Mouse (Mus musculus) gastrocnemius, adult 8-10 months (tissue): ENCODE data around the gene Pcbp4. TPM values are rescaled to one million over a fixed set of nuclear protein-coding genes. Genes with fewer than 3 reads are reported as not detected.
"Not testable (repeated sequence)": the region's sequence is repeated elsewhere in the genome, so short reads cannot be mapped to it uniquely, and the experiment has no call there.

Experiments used
- DNase-seq, 2 experiments: peaks; one replicate each; pipeline ENCODE4 v3.0.0; 2022; ENCODE audit warnings: low spot score in 2 of 2
- total RNA-seq, 4 experiments: library from RNA; stranded (reverse); gene quantifications; 2 replicates each; pipeline ENCODE4 v1.2.4; 2022

Pcbp4 gene
- total RNA-seq, 4 experiments from 2014 or later: 49.9 to 70.6 (median 61.3) TPM

DNA sequence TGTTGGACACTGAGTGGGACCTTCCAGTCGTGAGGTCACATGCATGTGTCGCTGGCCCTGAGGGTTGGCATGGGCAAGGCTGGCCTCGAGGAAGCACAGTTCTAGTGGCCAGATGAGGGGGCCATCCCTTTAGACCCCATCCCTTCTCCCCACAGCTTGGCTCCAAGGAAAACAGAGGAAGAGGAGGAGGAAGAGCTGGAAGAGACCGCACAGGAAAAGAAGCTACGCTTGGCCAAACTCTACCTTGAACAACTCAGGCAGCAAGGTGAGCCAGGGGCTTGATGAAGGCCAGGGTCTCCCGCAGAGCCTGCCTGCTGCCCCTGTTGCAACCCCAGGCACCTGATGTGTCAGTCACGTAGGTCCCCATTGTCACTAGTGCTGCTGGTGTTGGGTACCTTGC lies 27.4 kb downstream of the Pcbp4 start:
- peak in 1 of 2 experiments; percentile 2 for DNase-seq

DNA sequence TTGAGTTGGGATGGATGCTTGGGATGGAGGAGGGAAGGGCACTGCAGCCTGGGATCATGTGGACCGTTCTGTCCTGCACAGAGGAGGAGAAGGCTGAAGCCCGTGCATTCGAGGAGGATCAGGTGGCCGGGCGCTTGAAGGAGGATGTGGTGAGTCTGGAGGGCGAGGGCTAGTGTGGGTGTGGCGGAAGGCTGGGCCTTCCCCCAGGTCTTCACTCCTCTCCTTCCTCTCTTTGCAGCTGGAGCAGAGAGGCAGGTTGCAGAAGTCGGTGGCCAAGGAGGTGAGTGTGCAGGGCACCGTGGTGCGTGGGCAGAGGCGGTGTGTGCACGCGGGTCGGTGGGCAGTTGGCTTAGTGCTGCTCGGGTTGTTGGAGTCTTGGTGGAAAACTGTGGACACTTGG lies 28.0 kb downstream of the Pcbp4 start:
- DNase-seq: peak in 1 of 2 experiments; percentile 1

DNA sequence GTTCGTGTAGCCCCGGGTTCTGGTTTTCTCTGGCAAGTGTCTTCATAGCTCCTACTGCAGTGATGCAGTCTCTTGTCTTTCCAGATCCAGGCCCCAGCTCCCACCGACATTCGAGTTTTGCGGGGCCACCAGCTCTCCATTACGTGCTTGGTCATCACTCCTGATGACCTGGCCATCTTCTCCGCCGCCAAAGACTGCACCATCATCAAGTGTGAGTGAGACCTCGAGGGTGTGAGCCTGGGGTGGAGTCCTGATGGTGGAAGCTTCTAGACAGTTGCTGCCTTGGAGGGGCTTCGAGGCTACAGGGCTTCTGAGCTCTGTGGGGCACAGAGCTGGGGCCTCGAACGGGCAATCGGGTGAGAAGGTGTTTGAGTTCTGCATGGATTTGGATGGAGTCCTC lies 28.6 kb downstream of the Pcbp4 start:
- peak in 1 of 2 experiments; percentile 1 for DNase-seq

DNA sequence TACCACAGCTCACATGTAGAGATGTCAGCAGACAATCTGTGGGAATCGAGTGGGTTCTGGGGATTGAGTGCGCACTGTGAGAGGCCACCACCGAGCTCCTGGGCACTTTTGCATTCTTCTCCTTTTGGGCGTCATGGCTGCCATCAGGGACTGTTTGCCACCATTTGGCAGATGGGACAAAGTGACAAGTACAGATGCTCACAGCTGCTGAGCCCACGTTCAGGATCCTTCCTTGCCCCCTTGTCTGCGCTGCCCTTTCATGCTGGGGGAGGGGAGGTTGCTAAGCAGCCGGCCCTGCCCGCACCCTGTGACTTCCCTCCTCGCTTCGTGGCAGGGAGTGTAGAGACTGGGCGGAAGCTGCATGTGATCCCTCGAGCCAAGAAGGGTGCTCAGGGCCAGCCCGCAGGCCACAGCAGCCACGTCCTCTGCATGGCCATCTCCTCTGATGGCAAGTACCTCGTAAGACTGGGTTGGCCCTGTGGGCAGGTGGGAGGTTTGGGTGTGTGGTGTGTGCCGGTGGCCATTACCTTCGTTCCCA lies 29.6 kb downstream of the Pcbp4 start:
- no peak for DNase-seq

DNA sequence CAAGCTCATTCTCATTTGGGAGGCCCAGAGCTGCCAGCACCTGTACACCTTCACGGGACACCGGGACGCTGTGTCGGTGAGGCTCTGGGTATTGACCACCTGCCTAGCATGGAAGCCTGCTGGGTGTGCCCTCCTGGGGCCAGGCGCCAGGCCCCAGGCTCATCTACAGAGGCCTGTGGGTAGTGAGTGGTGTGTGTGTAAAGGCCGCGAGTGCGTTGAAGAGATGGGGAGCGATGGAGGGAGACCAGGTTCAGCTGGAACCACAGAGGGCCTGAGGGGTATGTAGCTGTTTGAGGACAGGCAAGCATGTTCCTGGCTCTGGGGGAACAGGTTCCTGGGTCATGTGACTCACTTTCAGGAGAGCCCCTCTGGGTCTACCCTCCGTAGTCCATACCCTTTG lies 30.0 kb downstream of the Pcbp4 start:
- peak in 1 of 2 experiments; percentile 1 for DNase-seq

DNA sequence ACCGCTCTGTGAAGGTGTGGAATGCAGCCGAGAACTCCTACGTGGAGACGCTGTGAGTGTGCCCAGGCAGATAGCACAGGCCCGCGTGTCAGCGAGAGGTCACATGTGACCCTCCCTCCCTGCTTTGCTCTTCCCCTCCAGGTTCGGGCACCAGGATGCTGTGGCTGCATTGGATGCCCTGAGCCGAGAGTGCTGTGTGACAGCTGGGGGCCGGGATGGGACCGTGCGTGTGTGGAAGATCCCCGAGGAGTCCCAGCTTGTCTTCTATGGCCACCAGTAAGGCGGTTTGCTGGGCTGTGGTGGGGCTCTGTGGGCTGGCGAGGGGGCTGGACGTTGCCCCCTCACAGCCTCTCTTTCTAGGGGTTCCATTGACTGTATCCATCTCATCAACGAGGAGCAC lies 30.5 kb downstream of the Pcbp4 start:
- no peak for DNase-seq

DNA sequence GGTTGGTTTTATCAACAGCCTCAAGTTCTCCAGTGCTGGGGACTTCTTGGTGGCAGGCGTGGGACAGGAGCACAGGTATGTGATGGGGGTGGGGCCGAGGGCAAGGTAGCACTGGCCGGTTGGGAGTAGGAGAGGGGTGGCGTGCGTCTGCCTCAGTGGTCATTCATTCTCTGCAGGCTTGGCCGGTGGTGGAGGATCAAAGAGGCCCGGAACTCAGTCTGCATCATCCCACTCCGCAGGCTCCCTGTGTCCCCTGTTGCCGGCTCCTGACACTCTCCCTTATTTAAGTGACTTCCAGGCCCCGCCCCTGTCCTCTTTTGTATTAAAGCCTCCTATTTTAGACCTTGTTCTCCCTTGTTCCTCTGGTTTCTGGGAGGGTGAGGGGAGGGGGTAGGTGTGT lies 32.0 kb downstream of the Pcbp4 start:
- no peak for DNase-seq

DNA sequence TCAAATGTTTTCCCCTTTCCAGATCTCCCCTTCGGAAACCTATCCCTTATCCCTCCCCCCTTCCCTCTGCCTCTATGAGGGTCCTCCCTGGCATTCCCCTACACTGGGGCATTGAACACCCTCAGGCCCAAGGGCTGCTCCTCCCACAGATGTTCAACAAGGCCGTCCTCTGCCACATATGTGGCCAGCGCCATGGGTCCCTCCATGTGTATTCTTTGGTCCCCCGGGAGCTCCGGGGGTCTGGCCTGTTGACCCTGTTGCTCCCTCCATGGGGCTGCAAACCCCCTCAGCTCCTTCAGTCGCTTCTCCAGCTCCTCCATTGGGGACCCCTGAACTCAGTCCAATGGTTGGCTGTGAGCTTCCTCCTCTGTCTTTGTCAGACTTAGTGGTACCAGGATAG lies 34.5 kb downstream of the Pcbp4 start:
- DNase-seq: not testable (repeated sequence)

DNA sequence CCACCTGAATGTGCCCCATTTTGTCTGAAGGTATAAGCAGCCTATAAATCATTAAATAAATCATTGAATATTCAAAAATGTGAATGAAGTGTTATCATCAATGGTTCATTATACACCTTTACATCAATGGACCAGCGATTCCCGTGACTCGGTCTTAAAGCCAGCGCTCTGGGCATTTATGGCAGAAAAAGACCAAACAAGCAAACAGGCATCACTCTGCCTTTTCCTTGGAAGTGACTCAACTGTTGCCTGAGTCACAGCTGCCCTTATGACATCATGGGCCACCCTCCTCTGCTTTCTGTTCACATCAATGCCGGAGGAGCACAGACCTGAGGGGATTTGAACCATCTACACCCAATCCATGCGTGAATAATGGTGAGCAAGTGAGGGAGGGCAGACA lies 46.6 kb downstream of the Pcbp4 start, which contains the start of gene Iqcf1:
TSS of gene Iqcf1 (plus strand) at position 301 of the 400 bp plus-strand sequence.
- no peak for DNase-seq

DNA sequence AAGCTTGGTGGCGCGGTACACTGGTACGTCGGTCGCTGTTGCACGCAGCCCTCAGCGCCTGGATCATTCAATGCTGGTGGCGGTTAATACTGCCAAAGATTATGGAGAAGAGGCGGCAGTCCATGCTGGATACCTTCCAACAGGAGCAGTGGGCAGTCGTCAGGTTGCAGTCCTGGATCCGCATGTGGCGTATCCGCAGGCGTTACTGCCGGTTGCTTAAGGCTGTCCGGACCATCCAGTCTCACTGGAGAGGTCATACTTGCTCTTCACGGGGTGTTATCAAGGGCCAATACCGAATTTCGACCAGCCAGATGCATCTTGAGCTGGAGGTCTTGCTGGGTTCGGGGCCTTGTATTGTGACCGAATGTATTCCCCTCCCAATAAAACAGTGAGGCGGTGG lies 48.8 kb downstream of the Pcbp4 start:
- no peak for DNase-seq

DNA sequence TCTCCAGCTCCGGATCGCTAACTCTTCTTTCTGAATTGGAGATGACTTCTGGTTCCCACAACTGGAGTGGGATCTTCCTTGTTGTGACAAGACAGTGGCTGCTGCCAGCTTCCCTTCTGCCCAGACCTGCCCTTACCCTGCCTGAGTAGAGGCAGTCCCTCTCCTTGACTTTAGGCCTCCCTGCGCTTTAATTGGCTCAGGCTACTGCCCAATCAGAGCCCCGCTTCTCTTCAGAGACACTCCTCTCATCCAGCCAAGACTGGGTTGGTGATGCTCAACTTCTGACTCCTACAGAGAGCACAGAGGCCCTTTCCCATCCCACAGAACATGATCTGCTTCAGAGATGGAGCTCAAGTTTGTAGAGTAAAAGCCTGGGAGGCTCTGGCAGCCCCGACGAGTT lies 51.2 kb downstream of the Pcbp4 start:
- no peak for DNase-seq

DNA sequence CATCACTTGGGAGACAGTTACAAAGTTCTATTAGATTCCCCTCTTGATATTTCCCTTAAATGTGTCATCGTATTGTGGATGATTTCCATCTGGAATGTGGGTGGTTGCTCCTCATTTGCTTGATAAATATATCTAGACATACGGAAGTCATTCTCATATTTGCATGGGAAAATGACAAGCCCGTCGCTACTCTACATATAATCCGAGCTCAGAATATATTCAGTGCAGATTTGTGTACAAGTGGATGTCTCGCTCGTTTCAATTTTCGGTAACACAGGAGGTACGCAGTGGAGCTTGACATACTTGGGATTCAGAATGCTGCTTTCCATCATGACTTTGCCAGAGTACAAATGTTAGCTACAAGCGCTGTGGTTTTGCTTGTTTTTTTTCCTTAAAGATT lies 56.3 kb downstream of the Pcbp4 start:
- no peak for DNase-seq

DNA sequence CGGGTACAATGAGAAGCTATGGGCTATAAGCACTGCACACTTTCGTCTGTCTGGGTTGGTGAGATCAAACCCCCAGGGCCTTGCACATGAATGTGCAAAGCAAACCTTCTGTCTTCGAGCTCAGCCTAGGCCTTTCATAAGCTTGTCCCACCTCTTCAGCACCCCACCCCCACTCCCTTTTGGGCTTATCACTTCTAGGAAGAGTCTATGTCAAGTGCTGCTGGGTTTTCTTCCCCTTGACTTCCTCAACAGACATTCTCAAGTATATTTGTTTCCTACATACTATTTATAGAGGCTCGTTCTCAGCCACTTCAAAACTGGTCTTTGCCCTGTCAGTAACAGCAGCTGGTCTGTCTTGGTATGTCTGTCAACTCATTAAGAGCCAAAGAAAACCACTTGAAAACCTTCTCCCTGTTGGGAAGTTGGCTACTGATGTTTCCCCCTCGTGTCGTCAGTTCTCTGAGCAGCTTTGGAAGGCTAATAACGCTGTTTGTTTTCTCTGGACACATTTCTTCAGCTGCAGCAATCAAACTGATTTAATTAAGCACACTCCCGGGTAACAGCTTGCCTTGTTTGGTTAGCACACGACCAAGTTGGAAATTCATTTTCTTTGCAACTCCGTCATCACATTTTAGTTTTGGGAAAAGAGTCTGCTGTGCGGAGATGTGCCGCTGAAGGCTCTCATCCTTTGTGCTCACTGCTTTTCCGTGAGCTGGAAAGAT lies 59.8 kb downstream of the Pcbp4 start:
- no peak for DNase-seq

DNA sequence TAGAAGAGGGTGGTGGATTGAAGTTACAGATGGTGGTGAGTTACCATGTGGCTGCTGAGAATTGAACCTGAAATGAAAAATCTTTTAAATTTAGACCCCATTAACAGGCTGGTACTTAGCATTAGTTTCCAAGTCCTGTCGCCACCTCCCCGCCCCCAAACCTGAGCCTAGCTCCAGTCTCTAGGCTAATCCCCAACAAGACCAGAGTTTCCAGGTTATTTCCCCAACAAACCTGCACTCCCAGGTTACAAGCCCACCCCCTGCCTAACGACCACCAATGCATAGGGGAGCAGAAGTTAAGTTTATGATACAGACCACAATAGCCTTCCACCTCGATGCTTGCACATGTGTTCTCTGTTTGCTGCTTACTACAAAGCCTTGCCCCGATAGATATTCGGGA lies 60.5 kb downstream of the Pcbp4 start:
- DNase-seq: no peak

Other genes with a start within 250 kb of the Pcbp4 start
- gene Tlr9, start 230.7 kb upstream of the Pcbp4 start, total RNA-seq: under 1 TPM in 3 of 4 experiments, not detected in 1; 0.10 to 0.43 (median 0.19) TPM
- gene Alas1, start 204.6 kb upstream of the Pcbp4 start, total RNA-seq: 100 to 1,000 TPM; 175 to 200 (median 179) TPM
- 1 to 10 TPM in 3 of 4 experiments, under 1 TPM in 1; 0.99 to 1.7 (median 1.3) TPM for gene Poc1a, start 172.2 kb upstream of the Pcbp4 start, total RNA-seq
- 10 to 100 TPM; 15.4 to 53.2 (median 35.0) TPM for gene Dusp7, start 84.7 kb upstream of the Pcbp4 start, total RNA-seq
- gene Rpl29, start 23.8 kb upstream of the Pcbp4 start, total RNA-seq: 100 to 1,000 TPM; 259 to 320 (median 274) TPM
- 10 to 100 TPM in 2 of 4 experiments, 1 to 10 TPM in 2; 6.2 to 13.0 (median 9.1) TPM for gene Acy1, start 15.0 kb upstream of the Pcbp4 start, total RNA-seq
- gene Abhd14b, start 5.8 kb upstream of the Pcbp4 start, total RNA-seq: 1 to 10 TPM; 2.1 to 3.8 (median 3.3) TPM
- gene Abhd14a, start 5.6 kb upstream of the Pcbp4 start, total RNA-seq: 10 to 100 TPM; 15.2 to 17.8 (median 16.7) TPM
- under 1 TPM in 2 of 4 experiments, not detected in 2; 0.12 to 0.43 TPM for gene Gpr62, start 12.6 kb downstream of the Pcbp4 start, total RNA-seq
- gene Rrp9, start 22.7 kb downstream of the Pcbp4 start, total RNA-seq: 10 to 100 TPM; 16.8 to 26.0 (median 20.8) TPM
- gene Parp3, start 23.7 kb downstream of the Pcbp4 start, total RNA-seq: 10 to 100 TPM; 61.1 to 71.7 (median 70.1) TPM
- gene Iqcf1, start 46.7 kb downstream of the Pcbp4 start, total RNA-seq: not detected
- not detected for gene Iqcf5, start 61.3 kb downstream of the Pcbp4 start, total RNA-seq
- not detected for gene Iqcf3, start 108.3 kb downstream of the Pcbp4 start, total RNA-seq
- not detected for gene Iqcf4, start 117.7 kb downstream of the Pcbp4 start, total RNA-seq
- gene Iqcf6, start 173.3 kb downstream of the Pcbp4 start, total RNA-seq: not detected
- not detected for gene Grm2, start 202.8 kb downstream of the Pcbp4 start, total RNA-seq
- gene Tex264, start 232.6 kb downstream of the Pcbp4 start, total RNA-seq: 10 to 100 TPM; 28.1 to 37.7 (median 33.5) TPM